In genomic region chr7:75694777-75695176, GRCm38 (mm10) we compare ENCODE assay signal across 16 mouse cellular contexts.
"Had no signal": no experiment of that assay in that cellular context is flagged by ENCODE, and none has a peak within 500 bp of the region (broad histone marks: within the 10 kb centered on the region; RNA-seq: fewer than 3 reads in every experiment).

No protein-coding gene starts in this region.

- H3K27ac ChIP-seq: neural tube, embryonic 13.5 days; neural tube, embryonic 15.5 days; stomach, embryonic 15.5 days; stomach, postnatal 0 days had no signal

- H3K9ac ChIP-seq: neural tube, embryonic 13.5 days; neural tube, embryonic 15.5 days; stomach, embryonic 15.5 days had no signal

- H3K4me3 ChIP-seq: neural tube, embryonic 13.5 days; neural tube, embryonic 15.5 days; stomach, embryonic 15.5 days had no signal

- H3K27me3 ChIP-seq: neural tube, embryonic 13.5 days; neural tube, embryonic 15.5 days; stomach, embryonic 15.5 days had no signal

- H3K9me3 ChIP-seq: neural tube, embryonic 13.5 days; neural tube, embryonic 15.5 days; stomach, embryonic 15.5 days had no signal

- DNase-seq: retina, postnatal 1 day; right cerebral cortex, adult 18-20 months; right cerebral cortex, postnatal 14 days; right cerebral cortex, postnatal 25 days; right cerebral cortex, postnatal 4 days; spleen, adult 18-20 months; thymus, adult 18-20 months; thymus, adult 2 months; thymus, postnatal 14 days; thymus, postnatal 25 days; thymus, postnatal 36 days; thymus, postnatal 4 days had no signal

- H3K36me3 ChIP-seq: neural tube, embryonic 15.5 days had no signal

- H3K4me1 ChIP-seq: neural tube, embryonic 13.5 days; neural tube, embryonic 15.5 days; stomach, embryonic 15.5 days had no signal

- H3K4me2 ChIP-seq: neural tube, embryonic 13.5 days; neural tube, embryonic 15.5 days; stomach, embryonic 15.5 days had no signal
